Mouse (Mus musculus) G1E (cell line): Measurements from ENCODE around the gene Robo2.

Experiments
- CTCF ChIP-seq: IDR thresholded peaks from 2 replicates; pipeline ENCODE4 v1.5.1; 2012; ENCODE audit warnings: low read depth, low read length, inconsistent platforms, mixed read lengths
- GATA1 ChIP-seq: IDR thresholded peaks from 2 replicates; pipeline ENCODE4 v1.6.1; 2012; ENCODE audit warnings: borderline replicate concordance, low read length, inconsistent platforms, mixed read lengths

DNA sequence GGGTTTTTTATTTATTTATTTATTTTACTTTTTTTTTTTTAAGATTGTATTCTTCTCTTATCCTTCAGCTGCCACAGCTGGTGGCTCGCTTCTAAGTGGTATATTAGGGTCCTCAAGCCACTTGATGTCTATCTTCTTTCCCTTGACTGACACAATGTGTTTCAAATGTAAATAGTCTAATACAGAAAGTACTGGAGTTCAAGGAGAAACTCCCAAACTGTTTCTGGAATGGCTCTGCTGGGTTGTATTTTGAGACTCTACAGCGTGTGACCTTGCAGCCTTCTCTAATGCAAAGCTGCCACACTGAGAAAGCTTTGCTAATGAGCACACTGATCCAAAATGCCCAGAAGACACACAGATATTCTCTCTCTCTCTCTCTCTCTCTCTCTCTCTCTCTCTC is 552.9 kb downstream of the Robo2 start:
- no peak for TF ChIP-seq CTCF
- TF ChIP-seq GATA1, result no peak
